Mouse (Mus musculus) kidney, adult 18-20 months (tissue): ENCODE results near the gene Rasal3.

Source experiments
- DNase-seq: peaks from one replicate; pipeline ENCODE4 v3.0.0; 2021

Rasal3 gene

DNA sequence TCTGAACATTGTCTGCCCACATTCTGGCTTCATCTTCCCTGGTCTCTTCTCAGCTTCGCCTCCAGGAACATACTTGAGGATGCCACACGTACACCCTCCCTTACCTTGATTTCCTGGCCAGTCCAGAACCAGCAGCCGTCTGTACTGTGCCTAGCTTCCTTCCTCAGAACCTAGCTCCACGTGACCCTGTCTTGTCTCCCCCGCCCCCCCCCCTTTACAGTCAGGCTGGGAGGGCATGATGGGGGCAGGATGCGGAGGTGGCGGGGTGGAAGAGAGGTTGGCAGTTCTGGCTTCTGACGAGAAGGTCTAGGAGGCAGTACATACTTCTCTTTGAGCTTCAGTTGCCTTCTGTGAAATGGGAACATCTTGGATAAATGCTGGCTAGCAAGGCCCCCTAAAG, at the start of gene Rasal3:
TSS of gene Rasal3 (minus strand) at position 167 of the 400 bp plus-strand sequence.
- no peak for DNase-seq

GRCm38 (mm10) chr17:32452482-32452881, 49.1 kb upstream of the Rasal3 start, which contains the start of gene Cyp4f39:
Gene Cyp4f39, plus strand, starts transcription at chr17:32452723.
- DNase-seq: no peak

DNA sequence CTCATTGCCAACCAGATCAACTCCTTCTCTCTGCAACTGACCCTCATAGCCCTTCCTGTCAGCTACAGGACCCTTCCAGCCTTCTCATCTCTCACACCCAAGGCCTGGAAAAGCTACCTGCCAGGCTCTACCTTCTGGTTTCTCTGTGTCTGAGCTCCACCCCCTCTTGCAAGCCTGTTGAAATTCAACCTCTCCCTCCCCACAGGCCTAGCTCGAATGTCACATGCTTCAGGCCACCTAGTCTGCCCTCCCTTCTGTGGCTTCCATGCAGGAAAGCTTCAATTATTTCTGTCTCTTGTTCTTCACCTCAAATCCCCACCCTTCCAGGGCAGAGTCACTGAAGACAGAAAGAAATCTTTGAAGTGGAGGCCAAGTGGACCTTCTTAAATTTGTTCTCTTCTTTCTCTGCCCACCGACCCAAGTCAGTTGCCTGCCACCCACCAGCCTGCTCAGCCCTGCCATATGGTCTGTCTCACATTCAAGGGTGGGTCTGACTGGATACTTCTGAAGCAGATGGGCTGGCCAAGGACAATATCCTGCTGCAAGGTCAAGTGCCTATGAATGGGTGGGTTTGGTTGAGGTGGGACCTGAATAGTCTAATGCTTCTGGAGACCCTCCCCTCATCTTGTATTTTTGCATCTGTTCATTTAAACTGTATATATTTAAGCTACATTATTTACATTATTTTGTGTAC, 47.6 kb upstream of the Rasal3 start:
- no peak for DNase-seq

DNA sequence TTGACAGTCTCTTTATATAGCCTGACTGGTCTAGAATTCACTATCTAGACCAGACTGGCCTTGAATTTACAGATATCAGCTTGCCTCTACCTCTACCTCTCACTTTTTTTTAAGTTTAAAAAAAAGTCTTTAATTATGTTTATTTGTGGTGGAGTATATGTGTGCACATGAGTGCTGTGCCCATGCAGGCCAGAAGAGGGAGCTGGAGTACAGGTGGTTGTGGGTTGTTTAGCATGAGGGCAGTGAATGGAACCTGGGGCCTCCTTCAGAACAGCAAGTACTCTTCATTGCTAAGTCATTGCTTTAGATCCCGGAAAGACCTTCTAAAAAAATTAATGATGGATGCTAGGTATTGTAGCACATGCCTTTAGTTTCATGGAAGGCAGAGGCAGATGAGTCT, 45.7 kb upstream of the Rasal3 start:
- no peak for DNase-seq

DNA sequence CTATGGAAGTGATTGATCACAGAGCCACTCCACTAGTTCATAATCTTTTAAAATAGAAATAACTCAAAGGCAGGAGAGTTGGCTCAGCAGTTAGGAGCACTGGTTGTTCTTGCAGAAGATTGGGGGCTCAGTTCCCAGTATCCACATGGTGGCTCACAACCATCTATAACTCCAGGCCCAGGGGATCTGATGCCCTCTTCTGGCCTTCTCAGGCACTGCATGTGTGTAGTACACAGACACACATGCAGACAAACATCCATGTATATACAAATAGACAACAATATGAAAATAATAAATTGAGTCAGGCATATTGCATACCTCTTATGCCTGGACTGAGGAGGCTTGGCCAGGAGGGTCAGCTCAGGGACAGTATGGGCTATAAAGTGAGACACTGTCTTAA, 43.8 kb upstream of the Rasal3 start:
- no peak for DNase-seq

GRCm38 (mm10) chr17:32445016-32445415, 41.6 kb upstream of the Rasal3 start:
- no peak for DNase-seq

GRCm38 (mm10) chr17:32443245-32443644, 39.9 kb upstream of the Rasal3 start:
- DNase-seq: no peak

GRCm38 (mm10) chr17:32437106-32437505, 33.7 kb upstream of the Rasal3 start:
- no peak for DNase-seq

GRCm38 (mm10) chr17:32435151-32435550, 31.8 kb upstream of the Rasal3 start:
- no peak for DNase-seq

- no peak for DNase-seq
Measured at GRCm38 (mm10) chr17:32434324-32434723, 30.9 kb upstream of the Rasal3 start.

DNA sequence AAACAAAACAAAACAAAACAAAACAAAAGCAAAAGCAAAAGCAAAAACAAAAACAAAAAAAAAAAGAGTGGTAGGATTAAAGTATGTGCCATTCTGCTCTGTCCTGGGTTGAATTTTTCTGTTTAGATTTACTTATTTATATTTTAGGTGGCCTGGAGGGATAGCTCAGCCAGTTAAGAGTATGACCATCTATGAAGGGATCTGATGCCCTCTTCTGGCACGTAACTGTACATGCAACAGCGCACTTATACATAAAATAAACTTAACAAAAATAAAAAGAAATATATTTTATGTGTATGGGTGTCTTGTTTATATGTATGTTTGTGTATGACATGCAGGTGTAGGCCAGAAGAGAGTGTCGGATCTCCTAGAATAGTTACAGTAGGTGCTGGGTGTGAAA, 28.6 kb upstream of the Rasal3 start:
- DNase-seq: no peak

DNA sequence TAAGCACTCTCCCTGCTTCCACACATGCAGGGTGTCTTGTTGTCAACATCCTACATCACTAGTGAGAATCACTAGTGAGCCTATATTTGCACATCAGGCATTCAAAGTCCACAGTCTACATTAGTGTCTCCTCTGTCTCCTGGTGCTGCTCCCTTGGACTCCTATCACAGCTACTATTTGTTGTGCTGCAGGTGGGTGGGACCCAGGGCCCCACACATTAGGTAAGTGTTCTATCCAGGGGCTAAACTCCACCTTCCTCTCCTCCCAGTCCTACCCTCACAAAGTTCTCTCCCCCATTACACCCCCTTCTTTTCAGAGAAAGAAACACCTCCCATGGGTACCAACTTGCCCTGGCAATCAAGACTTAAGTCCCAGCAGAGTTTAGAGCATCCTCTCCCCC, 23.2 kb upstream of the Rasal3 start:
- no peak for DNase-seq

DNA sequence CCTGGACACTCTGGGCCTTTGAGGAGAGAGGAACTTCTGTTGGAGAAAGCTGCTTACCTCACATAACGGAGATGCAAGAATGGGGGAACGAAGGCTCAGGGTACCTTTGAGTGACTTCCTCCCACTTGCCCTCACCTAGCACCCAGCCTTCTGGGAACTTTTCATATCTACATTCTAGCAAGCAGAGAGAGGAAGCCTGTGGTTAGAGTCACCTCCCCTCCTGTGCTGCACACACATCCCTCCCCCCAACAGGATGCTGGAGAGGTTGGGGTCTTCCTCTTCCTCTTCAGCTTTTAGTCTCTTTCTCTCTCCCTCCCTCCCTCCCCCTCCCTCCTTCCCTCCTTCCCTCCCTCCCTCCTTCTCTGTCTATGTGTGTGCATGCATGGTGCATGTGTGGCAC, 20.7 kb upstream of the Rasal3 start, which contains the start of gene Pglyrp2:
TSS of gene Pglyrp2 (minus strand) at position 134 of the 400 bp plus-strand sequence.
- DNase-seq: no peak

GRCm38 (mm10) chr17:32420781-32421180, 17.4 kb upstream of the Rasal3 start:
- DNase-seq: no peak

DNA sequence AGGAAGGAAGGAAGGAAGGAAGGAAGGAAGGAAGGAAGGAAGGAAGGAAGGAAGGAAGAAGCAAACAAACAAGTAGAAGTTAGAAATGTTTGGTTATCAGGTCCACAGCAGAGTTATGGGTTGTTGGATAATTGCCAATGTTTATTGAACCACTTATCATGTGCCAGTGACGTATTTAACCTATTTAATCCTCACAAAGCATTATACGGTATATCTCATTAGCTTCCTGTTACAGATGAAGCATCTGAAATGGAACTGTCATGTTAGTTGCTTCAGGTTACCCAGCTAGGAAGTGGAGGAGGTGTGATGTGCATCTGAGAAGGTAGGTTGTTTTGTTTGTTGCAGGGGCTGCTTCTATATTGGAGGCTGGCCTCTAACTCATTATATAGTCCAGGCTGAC, 16.6 kb upstream of the Rasal3 start:
- DNase-seq: no peak

DNA sequence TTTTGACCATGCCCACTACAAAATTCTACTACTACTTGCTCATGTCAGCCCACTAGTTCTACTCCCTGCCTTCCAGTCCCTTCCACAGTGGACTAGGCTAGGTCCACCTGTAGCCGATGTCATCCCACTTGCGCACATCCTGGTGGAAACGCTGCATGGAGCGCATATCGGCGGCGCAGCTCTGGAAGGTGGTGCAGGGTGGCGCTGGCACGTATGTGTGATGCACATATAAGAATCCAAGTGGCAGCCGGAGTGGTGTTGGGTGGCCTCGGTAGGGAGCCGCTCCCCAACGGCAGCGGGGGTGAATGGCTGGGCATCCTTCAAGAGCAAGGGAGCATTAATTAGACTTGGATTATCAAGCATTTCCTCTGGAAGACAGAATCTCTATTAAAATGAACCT, 13.4 kb upstream of the Rasal3 start:
- no peak for DNase-seq

- DNase-seq: no peak
Measured at GRCm38 (mm10) chr17:32415417-32416020, 12.1 kb upstream of the Rasal3 start.

- no peak for DNase-seq
Measured at GRCm38 (mm10) chr17:32411898-32412297, 8.5 kb upstream of the Rasal3 start.

DNA sequence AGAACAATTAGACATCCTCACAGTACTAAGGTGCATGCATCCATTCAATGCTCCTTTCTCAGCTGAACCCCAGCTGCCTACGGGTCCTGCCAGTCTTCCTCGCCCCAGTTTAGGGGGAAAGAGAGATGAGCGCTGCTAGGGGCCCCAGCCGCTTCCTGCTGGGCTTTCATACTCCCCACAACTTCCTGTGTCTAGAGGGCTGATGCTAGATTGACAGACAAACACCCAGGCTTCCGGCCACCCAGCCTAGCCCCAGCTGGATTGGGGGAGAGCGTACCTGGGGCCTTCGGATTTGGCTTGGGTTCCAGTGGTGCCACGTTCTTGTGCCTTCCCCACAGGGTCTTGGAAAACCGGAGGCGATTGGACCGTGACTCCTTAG, 615 bp downstream of the Rasal3 start:
- DNase-seq: no peak

DNA sequence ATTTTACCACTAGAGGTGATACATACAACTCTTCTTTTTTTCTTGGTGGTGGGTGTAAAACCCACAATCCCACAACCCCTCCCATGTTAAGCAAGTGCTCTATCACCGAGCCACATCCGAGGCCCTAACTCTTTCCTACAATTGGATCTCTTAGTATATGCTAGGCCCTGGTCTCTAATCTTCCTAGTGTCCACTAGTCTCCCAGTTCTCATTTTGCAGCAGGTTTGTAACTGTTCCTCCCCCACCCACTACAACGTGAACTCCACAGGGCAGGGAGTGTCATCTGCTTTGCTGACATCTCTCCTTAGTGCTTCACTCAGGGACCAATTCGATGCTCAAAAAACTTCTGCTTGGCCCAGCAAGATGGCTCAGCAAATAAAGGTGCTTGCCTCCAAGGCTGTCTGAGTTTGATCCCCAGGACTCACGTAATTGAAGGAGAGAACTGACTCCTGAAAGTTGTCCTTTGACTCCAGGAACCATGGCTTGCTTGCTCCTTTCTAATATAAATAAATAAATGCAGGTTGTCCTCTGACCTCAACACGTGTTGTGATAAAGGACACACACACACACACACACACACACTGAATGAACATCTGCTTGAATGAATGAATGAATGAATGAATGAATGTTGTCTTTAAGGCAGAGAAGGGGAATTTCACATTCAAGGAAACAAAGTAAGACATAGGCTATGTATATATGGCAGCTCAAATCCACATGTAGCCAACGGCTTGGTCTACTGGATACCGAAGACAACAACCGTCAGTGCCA, 1.2 kb downstream of the Rasal3 start:
- DNase-seq: no peak

- DNase-seq: peak; percentile 8
Measured at GRCm38 (mm10) chr17:32396266-32396665, 7.1 kb downstream of the Rasal3 start.

- no peak for DNase-seq
Measured at GRCm38 (mm10) chr17:32393944-32394343, 9.4 kb downstream of the Rasal3 start.

DNA sequence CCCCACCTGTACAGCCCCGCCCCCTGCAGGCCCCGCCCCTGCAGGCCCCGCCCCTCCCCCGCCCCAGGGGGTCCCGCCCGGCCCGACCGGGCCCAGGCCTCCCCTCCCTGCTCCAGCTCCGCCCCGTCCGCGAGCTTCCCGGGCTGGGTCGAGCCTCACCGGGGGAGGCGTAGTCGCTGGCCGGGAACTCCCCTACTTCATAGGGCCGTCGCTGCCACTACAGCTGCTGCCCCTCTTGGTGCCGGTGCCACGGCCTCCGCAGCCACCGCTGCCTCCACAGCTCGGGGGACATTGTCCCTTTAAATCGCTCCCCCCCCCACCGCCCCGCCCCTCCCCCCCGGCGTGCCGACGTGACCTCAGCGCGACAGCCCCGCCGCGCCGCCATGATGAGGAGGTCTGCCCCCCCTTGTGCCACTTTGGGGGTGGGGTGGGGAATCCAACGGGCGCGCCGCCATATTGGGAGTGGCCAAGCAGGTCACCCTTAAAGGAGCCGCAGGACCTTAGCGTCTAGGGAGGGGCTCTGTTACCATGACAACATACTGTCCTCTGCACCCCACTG, 14.2 kb downstream of the Rasal3 start, which contains the start of gene Wiz:
TSS of gene Wiz (minus strand) at position 339 of the 559 bp plus-strand sequence.
- DNase-seq: peak; percentile 96
